Mouse (Mus musculus): ENCODE results near the gene Trmt11.

GRCm38 (mm10) chr10:30624161-30625019, 23.8 kb upstream of the Trmt11 start:
- TF ChIP-seq GATA1 (IDR thresholded peaks at IDR 0.05; ENCODE audit: low read length): no peak
- TF ChIP-seq TAL1 (IDR thresholded peaks at IDR 0.05; ENCODE audit: low read length): no peak

Measured in erythroblast, embryonic 14.5 days (primary cell).